Mouse (Mus musculus) stomach, embryonic 14.5 days (tissue): ENCODE results near the gene Zbtb42. TPM values are rescaled to one million over a fixed set of nuclear protein-coding genes. Genes with fewer than 3 reads are reported as not detected.

Experiments
- ATAC-seq: fragments of 200-750 bp; cut with Nextera tagmentation; 2 replicates; pipeline ENCODE4 v1.8.0; 2017; ENCODE audit warnings: low read depth, moderate TSS enrichment; ENCODE audit not compliant: insufficient number of reproducible peaks, insufficient read depth, low FRiP score
- H3K27ac ChIP-seq: fragments of 300-500 bp; sonication (generic); 2 replicates; pipeline ENCODE4 v1.5.1; 2014; ENCODE audit warnings: mild to moderate bottlenecking, low read length, moderate library complexity, mixed read lengths
- H3K27me3 ChIP-seq: fragments of 300-500 bp; sonication (generic); 2 replicates; pipeline ENCODE4 v1.6.1; 2014; ENCODE audit warnings: low read length, control low read depth, mixed read lengths; ENCODE audit not compliant: control insufficient read depth, insufficient read depth
- H3K36me3 ChIP-seq: fragments of 300-500 bp; sonication (generic); 2 replicates; pipeline ENCODE4 v1.6.1; 2014; ENCODE audit warnings: mild to moderate bottlenecking, control low read depth, low read length, moderate library complexity, mixed read lengths; ENCODE audit not compliant: control insufficient read depth, insufficient read depth
- H3K4me1 ChIP-seq: fragments of 300-500 bp; sonication (generic); 2 replicates; pipeline ENCODE4 v1.6.1; 2014; ENCODE audit warnings: low read length, control low read depth, mixed read lengths; ENCODE audit not compliant: control insufficient read depth, insufficient read depth
- H3K4me2 ChIP-seq: fragments of 300-500 bp; sonication (generic); replicated peaks from 2 replicates; pipeline ENCODE4 v1.6.1; 2014; ENCODE audit warnings: low read depth, low read length, control low read depth
- H3K4me3 ChIP-seq: fragments of 300-500 bp; sonication (generic); 2 replicates; pipeline ENCODE4 v1.5.1; 2014; ENCODE audit warnings: low read depth, low read length, control low read depth
- H3K9ac ChIP-seq: fragments of 300-500 bp; sonication (generic); replicated peaks from 2 replicates; pipeline ENCODE4 v1.6.1; 2014; ENCODE audit warnings: low read depth, mild to moderate bottlenecking, control low read depth, low read length, moderate library complexity, mixed read lengths
- H3K9me3 ChIP-seq: fragments of 300-500 bp; sonication (generic); 2 replicates; pipeline ENCODE4 v1.6.1; 2016; ENCODE audit warnings: low read depth, low read length, control low read depth; ENCODE audit not compliant: control insufficient read depth
- WGBS: fragments of 180-500 bp; shearing (Covaris S2); extraction: QIAGEN DNeasy Blood & Tissue Kit; methylation state at CpG from one replicate; pipeline ENCODE4 v1.1.7; 2014; 5-methylcytosine and 5-hydroxymethylcytosine counted together
- polyA plus RNA-seq: library from polyadenylated mRNA; unstranded; fragments of >200 nt; fragmentation: Nextera tagmentation; extraction: Ambion mirVana; gene quantifications from 2 replicates; pipeline ENCODE4 v1.2.1, GENCODE M21; 2014

The Zbtb42 gene
- polyA plus RNA-seq, 1 experiment from 2014 or later, result 10.9 TPM

GRCm38 (mm10) chr12:112688458-112688857, 9.8 kb downstream of the Zbtb42 start:
- no peak overlapping the region for H3K27ac ChIP-seq
- no peaks in the 10 kb centered on the region for H3K36me3 ChIP-seq
- H3K27me3 ChIP-seq, result no peaks in the 10 kb centered on the region
- H3K9me3 ChIP-seq, result no peaks in the 10 kb centered on the region
- no peak overlapping the region for H3K9ac ChIP-seq
- H3K4me2 ChIP-seq, result no peak overlapping the region
- WGBS, result 45% methylated on average over 15 of the region's 15 CpGs
- peaks cover 7% of the 10 kb centered on the region for H3K4me1 ChIP-seq
- no peak for ATAC-seq
- H3K4me3 ChIP-seq, result no peak overlapping the region

DNA sequence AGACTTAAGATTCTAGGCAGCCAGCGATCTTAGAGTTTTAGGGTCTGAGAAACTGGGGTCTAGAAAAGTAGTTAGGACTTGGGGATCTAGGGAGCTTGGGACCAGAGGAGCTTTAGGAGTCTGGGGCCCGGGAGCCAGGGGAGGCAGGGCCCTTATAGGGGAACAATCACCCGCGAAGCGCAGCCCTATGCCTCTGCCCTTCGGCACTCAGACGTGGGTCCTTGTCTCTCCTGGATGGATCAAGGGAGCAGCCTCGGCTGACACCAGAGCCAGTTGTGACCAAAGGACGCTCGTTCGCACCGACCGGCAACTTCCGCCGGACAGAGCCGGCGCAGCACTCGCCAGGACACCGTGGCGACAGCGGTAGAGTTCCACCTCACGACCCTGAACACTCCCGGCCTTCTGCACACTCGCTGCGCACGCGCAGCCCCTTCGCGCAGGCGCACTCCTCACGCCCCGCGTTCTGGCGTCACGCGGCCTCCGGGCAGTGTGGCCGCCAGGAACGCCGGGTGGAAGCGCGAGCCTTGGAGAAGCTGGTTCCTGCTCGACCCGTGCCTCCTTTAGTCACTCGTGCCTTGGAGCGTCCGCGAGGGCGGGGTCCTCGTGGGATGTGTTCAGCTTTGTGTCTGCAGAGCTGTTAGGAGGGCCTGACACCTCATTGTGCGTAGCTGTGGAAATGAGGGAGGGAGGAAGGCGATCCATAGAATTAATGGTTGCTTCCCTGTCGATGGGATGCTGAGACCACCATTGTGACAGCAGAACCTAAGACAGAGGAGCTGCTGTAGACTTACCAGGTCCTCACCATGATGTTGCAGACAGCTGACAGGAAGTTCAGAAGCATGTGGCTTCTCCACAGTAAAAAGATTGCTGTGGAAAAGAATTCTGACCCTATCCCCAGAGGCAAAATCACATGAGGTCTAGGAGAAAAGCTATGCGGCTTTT, 14.8 kb downstream of the Zbtb42 start:
- Histone ChIP-seq H3K9ac (peak overlapping the region; percentile 80), H3K36me3 (no peaks in the 10 kb centered on the region), H3K4me3 (peak overlapping the region; percentile 65), H3K4me1 (peaks cover 11% of the 10 kb centered on the region), H3K27me3 (no peaks in the 10 kb centered on the region), H3K27ac (peak overlapping the region; percentile 78), H3K9me3 (no peaks in the 10 kb centered on the region), H3K4me2 (peak overlapping the region; percentile 87)
- WGBS, result 3% methylated on average over 54 of the region's 54 CpGs
- ATAC-seq, result peak; percentile 94

GRCm38 (mm10) chr12:112694127-112694475, 15.5 kb downstream of the Zbtb42 start:
- Histone ChIP-seq H3K36me3 (no peaks in the 10 kb centered on the region), H3K4me3 (no peak overlapping the region), H3K4me1 (peaks cover 11% of the 10 kb centered on the region), H3K4me2 (peak overlapping the region; percentile 87), H3K27ac (peak overlapping the region; percentile 78; the same call in 1 of the 2 replicates), H3K9me3 (no peaks in the 10 kb centered on the region), H3K27me3 (no peaks in the 10 kb centered on the region), H3K9ac (peak overlapping the region; percentile 80)
- no peak for ATAC-seq
- 83% methylated on average over 10 of the region's 10 CpGs for WGBS

GRCm38 (mm10) chr12:112696806-112697425, 18.3 kb downstream of the Zbtb42 start:
- Histone ChIP-seq H3K9me3 (no peaks in the 10 kb centered on the region), H3K36me3 (no peaks in the 10 kb centered on the region), H3K4me1 (peaks cover 21% of the 10 kb centered on the region), H3K4me3 (no peak overlapping the region), H3K9ac (no peak overlapping the region), H3K4me2 (no peak overlapping the region), H3K27ac (no peak overlapping the region), H3K27me3 (no peaks in the 10 kb centered on the region)
- no peak for ATAC-seq
- 79% methylated on average over 3 of the region's 3 CpGs for WGBS

DNA sequence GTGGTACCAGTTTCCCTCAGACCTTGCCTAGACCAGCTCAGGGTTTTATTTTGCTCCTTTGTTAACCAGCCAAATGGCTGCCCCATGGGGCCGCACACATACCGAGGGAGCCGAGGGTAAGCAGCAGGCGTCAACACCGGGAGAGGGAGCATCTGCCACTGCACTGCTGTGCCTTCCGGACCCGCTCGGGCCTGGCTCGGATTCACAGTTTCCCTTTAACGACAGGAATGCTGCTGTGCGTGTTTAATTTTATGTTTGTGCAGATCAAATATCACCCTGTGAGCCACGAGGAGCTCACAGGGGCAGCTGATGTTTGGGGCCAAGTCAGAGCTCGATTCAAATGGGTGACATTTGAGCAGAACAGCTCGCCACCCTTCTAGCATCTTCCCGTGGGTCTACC, 21.9 kb downstream of the Zbtb42 start:
- H3K36me3 ChIP-seq, result no peaks in the 10 kb centered on the region
- peaks cover 10% of the 10 kb centered on the region; the same call in 1 of the 2 replicates for H3K4me1 ChIP-seq
- H3K27ac ChIP-seq, result no peak overlapping the region
- H3K4me3 ChIP-seq, result no peak overlapping the region
- peak overlapping the region; percentile 18; the same call in 1 of the 2 replicates for H3K4me2 ChIP-seq
- no peak overlapping the region for H3K9ac ChIP-seq
- WGBS, result 7% methylated on average over 15 of the region's 15 CpGs
- ATAC-seq, result no peak; the same call in 1 of the 2 replicates
- H3K27me3 ChIP-seq, result no peaks in the 10 kb centered on the region
- no peaks in the 10 kb centered on the region for H3K9me3 ChIP-seq

DNA sequence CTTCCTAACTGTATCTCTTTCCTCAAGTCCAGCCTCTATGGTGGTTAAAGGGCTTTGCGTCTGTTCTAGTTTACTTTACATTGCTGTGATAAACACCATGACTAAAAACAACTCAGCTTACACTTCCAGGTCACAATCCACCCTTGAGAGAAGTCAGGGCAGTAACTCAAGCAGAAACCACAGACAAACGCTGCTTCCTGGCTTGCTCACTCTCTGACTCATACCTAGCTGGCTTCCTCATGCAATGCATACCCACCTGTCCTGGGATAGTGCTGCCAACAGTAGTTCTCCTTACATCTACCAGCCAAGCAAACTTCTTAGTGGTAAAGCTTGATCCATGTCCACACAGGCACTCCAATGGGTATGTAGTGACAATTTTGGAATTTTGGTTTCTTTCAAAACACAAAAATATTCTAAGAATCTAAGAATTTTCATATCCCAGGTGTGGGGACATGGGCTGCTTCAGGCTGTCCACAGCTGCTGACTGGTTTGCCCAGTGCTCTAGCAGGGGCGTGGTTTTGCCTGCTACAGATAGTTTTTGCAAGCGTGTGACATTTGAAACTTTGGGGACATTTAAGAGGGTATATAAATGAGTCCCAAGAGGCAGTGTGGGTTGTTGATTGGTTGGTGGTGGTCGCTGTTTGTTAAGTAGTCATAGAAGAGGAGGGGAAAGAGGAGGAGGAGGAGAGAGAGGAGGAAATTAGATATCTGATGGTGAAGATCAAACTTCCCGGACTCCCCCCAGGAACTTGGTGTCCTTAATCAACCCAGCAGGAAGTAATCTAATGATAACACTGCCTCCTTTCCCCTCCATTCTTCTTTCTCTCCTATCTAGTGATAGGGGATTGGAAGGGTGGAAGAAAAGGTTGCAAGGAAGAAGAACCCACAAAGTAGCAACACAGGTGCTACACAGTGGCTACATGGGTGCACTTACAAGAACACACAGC, 24.0 kb downstream of the Zbtb42 start:
- no peak for ATAC-seq
- H3K4me1 ChIP-seq, result peaks cover 15% of the 10 kb centered on the region; the same call in 1 of the 2 replicates

GRCm38 (mm10) chr12:112706704-112707572, 28.3 kb downstream of the Zbtb42 start:
- Histone ChIP-seq H3K4me3 (peak overlapping the region; percentile 16; the same call in 1 of the 2 replicates), H3K4me2 (peak overlapping the region; percentile 40), H3K27me3 (no peaks in the 10 kb centered on the region), H3K27ac (no peak overlapping the region), H3K9me3 (no peaks in the 10 kb centered on the region), H3K9ac (no peak overlapping the region), H3K4me1 (0 out of 2 replicates have a peak, but pooled peaks cover 5% of the 10 kb centered on the region), H3K36me3 (no peaks in the 10 kb centered on the region)
- 11% methylated on average over 32 of the region's 32 CpGs for WGBS
- peak; percentile 84 for ATAC-seq

More for the DNA sequence above, 24.0 kb downstream of the Zbtb42 start:
- no peak overlapping the region for H3K9ac ChIP-seq
- H3K4me2 ChIP-seq, result no peak overlapping the region
- H3K4me3 ChIP-seq, result no peak overlapping the region
- H3K27ac ChIP-seq, result no peak overlapping the region
- H3K27me3 ChIP-seq, result no peaks in the 10 kb centered on the region
- 57% methylated on average over 6 of the region's 6 CpGs for WGBS
- H3K36me3 ChIP-seq, result no peaks in the 10 kb centered on the region
- no peaks in the 10 kb centered on the region for H3K9me3 ChIP-seq
